27 mouse cellular contexts compared by ENCODE assay signal in the genomic region with DNA sequence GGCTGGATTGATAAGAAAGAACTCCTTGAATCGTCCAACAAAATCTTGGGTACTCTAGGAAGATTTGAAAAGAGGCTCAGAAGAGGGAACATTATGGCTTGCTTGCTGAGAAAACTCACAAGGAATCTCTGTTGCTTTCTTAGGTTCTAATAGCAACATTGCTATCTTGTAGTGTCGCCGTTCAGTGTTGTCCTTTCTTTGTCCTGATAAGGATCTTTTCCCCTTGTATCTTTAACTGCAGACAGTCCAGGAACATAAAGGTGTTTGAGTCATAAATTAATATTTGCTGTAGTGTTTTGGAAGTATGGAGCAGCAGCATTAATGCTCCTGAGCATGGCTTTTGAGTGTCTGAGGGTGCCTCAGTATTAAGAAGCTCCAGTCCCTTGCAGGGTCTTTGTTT.
"Had no signal": no experiment of that assay in that cellular context is flagged by ENCODE, and none has a peak within 500 bp of the region (broad histone marks: within the 10 kb centered on the region; RNA-seq: fewer than 3 reads in every experiment).

No protein-coding gene starts in this region.

- H3K4me3 ChIP-seq: embryonic facial prominence, embryonic 10.5 days; embryonic facial prominence, embryonic 12.5 days; embryonic facial prominence, embryonic 13.5 days; embryonic facial prominence, embryonic 15.5 days; erythroblast, embryonic 14.5 days; forebrain, embryonic 10.5 days; forebrain, embryonic 12.5 days; forebrain, embryonic 13.5 days; forebrain, embryonic 15.5 days; gastrocnemius, adult 2 months; heart, adult 2 months; heart, embryonic 10.5 days had no signal

- H3K27ac ChIP-seq: embryonic facial prominence, embryonic 10.5 days; embryonic facial prominence, embryonic 12.5 days; embryonic facial prominence, embryonic 13.5 days; embryonic facial prominence, embryonic 15.5 days; forebrain, embryonic 10.5 days; forebrain, embryonic 12.5 days; forebrain, embryonic 13.5 days; forebrain, embryonic 15.5 days; gastrocnemius, adult 2 months; heart, adult 2 months; heart, embryonic 10.5 days had no signal

- DNase-seq: cerebellum, adult 9-11 months; cerebellum, postnatal 10 days; cerebellum, postnatal 14 days; cerebellum, postnatal 25 days; cerebellum, postnatal 36 days; embryo, embryonic 11 days; forebrain, postnatal 0 days; gastrocnemius, adult 2 months; gastrocnemius, postnatal 10 days; gastrocnemius, postnatal 14 days; gastrocnemius, postnatal 25 days; gastrocnemius, postnatal 36 days; heart, adult 11 months; heart, adult 18-20 months; heart, adult 2 months had no signal

- H3K9me3 ChIP-seq: embryonic facial prominence, embryonic 10.5 days; embryonic facial prominence, embryonic 12.5 days; embryonic facial prominence, embryonic 13.5 days; embryonic facial prominence, embryonic 15.5 days; forebrain, embryonic 10.5 days; forebrain, embryonic 12.5 days; forebrain, embryonic 13.5 days; forebrain, embryonic 15.5 days; heart, embryonic 10.5 days had no signal

- H3K36me3 ChIP-seq: embryonic facial prominence, embryonic 12.5 days; embryonic facial prominence, embryonic 13.5 days; embryonic facial prominence, embryonic 15.5 days; forebrain, embryonic 12.5 days; forebrain, embryonic 15.5 days had no signal

- H3K4me2 ChIP-seq: embryonic facial prominence, embryonic 12.5 days; embryonic facial prominence, embryonic 13.5 days; embryonic facial prominence, embryonic 15.5 days; forebrain, embryonic 12.5 days; forebrain, embryonic 13.5 days; forebrain, embryonic 15.5 days had no signal

- H3K9ac ChIP-seq: embryonic facial prominence, embryonic 12.5 days; embryonic facial prominence, embryonic 13.5 days; embryonic facial prominence, embryonic 15.5 days; forebrain, embryonic 12.5 days; forebrain, embryonic 13.5 days; forebrain, embryonic 15.5 days; forebrain, postnatal 0 days had no signal

- H3K4me1 ChIP-seq: embryonic facial prominence, embryonic 10.5 days; forebrain, embryonic 12.5 days; forebrain, embryonic 13.5 days; forebrain, embryonic 15.5 days had no signal

- ATAC-seq: forebrain, embryonic 13.5 days; forebrain, embryonic 14.5 days; forebrain, embryonic 15.5 days; forebrain, embryonic 16.5 days; forebrain, postnatal 0 days had no signal

- H3K27me3 ChIP-seq: embryonic facial prominence, embryonic 12.5 days; embryonic facial prominence, embryonic 13.5 days; embryonic facial prominence, embryonic 15.5 days; forebrain, embryonic 12.5 days; forebrain, embryonic 13.5 days; forebrain, embryonic 15.5 days had no signal
